Mouse (Mus musculus) midbrain, embryonic 12.5 days (tissue): ENCODE measurements around the gene Siglech. TPM values are rescaled to one million over a fixed set of nuclear protein-coding genes. Genes with fewer than 3 reads are reported as not detected.

Experiments
- ATAC-seq: fragments of 200-750 bp; cut with Nextera tagmentation; 2 replicates; pipeline ENCODE4 v1.8.0; 2017; ENCODE audit warnings: low read depth, moderate TSS enrichment, moderate library complexity; ENCODE audit not compliant: low FRiP score
- H3K27ac ChIP-seq: fragments of 300-500 bp; sonication (generic); replicated peaks from 2 replicates; pipeline ENCODE4 v1.5.1; 2016; ENCODE audit warnings: mild to moderate bottlenecking
- H3K27me3 ChIP-seq: fragments of 300-500 bp; sonication (generic); 2 replicates; pipeline ENCODE4 v1.6.1; 2016; ENCODE audit warnings: mild to moderate bottlenecking
- H3K36me3 ChIP-seq: fragments of 300-500 bp; sonication (generic); 2 replicates; pipeline ENCODE4 v1.6.1; 2016
- H3K4me1 ChIP-seq: fragments of 300-500 bp; sonication (generic); 2 replicates; pipeline ENCODE4 v1.6.1; 2016
- H3K4me2 ChIP-seq: fragments of 300-500 bp; sonication (generic); replicated peaks from 2 replicates; pipeline ENCODE4 v1.6.1; 2016; ENCODE audit warnings: mild to moderate bottlenecking, moderate library complexity
- H3K4me3 ChIP-seq: fragments of 300-500 bp; sonication (generic); 2 replicates; pipeline ENCODE4 v1.5.1; 2016; ENCODE audit warnings: mild to moderate bottlenecking
- H3K9ac ChIP-seq: fragments of 300-500 bp; sonication (generic); replicated peaks from 2 replicates; pipeline ENCODE4 v1.6.1; 2016; ENCODE audit warnings: mild to moderate bottlenecking, moderate library complexity
- H3K9me3 ChIP-seq: fragments of 300-500 bp; sonication (generic); 2 replicates; pipeline ENCODE4 v1.6.1; 2016; ENCODE audit warnings: mild to moderate bottlenecking
- WGBS: fragments of 180-500 bp; shearing (Covaris S2); methylation state at CpG from one replicate; pipeline ENCODE4 v1.1.7; 2016; 5-methylcytosine and 5-hydroxymethylcytosine counted together
- polyA plus RNA-seq: library from polyadenylated mRNA; unstranded; fragments of >200 nt; fragmentation: Nextera tagmentation; extraction: Ambion mirVana; gene quantifications from 2 replicates; pipeline ENCODE4 v1.2.1, GENCODE M21; 2016

Siglech gene
- polyA plus RNA-seq = 1.1 and 1.2 TPM in 2 replicates

- Histone ChIP-seq H3K27me3 (no peaks in the 10 kb centered on the region), H3K9me3 (no peaks in the 10 kb centered on the region), H3K4me3 (no peak within 1 kb of the TSS), H3K4me1 (no peaks in the 10 kb centered on the region), H3K36me3 (no peaks in the 10 kb centered on the region), H3K4me2 (no peak within 1 kb of the TSS), H3K27ac (no peak within 1 kb of the TSS), H3K9ac (no peak within 1 kb of the TSS)
- no peak for ATAC-seq
- 42% methylated on average over 3 of the region's 3 CpGs for WGBS
These were observed at the start of gene Siglech for GRCm38 (mm10) chr7:55767926-55768325. Gene Siglech, plus strand, starts transcription at chr7:55768178.

- WGBS = 73% methylated on average over 7 of the region's 7 CpGs
- H3K4me1 ChIP-seq = no peaks in the 10 kb centered on the region
These were observed 45.3 kb upstream of the Siglech start for GRCm38 (mm10) chr7:55722673-55723072.

DNA sequence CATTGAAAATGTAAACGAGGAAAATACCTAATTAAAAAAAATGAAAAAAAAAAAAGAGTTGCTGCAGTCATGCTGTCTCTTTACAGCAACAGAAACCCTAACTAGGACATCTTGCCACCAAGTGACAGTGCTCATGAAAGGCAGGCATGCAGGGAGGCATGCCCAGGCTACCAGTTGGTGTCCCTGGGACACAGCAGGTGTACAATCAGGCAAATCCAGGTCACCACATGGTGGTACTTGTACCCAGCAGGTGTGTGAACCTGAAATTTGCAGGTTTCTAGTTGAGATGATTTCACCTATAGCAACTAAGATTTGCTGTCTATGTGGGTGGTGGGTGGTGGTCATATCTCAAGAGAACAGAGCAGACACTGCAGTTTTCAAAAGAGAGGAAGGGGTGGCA is 39.1 kb upstream of the Siglech start:
- Histone ChIP-seq H3K4me2 (no peak overlapping the region), H3K4me1 (no peaks in the 10 kb centered on the region), H3K27me3 (no peaks in the 10 kb centered on the region), H3K9ac (no peak overlapping the region), H3K4me3 (no peak overlapping the region), H3K36me3 (no peaks in the 10 kb centered on the region), H3K27ac (no peak overlapping the region), H3K9me3 (no peaks in the 10 kb centered on the region)
- 67% methylated on average over 1 of the region's 1 CpGs for WGBS
- ATAC-seq = no peak

More at GRCm38 (mm10) chr7:55722673-55723072, 45.3 kb upstream of the Siglech start:
- Histone ChIP-seq H3K9ac (no peak overlapping the region), H3K9me3 (no peaks in the 10 kb centered on the region), H3K36me3 (no peaks in the 10 kb centered on the region), H3K27ac (no peak overlapping the region), H3K4me2 (no peak overlapping the region), H3K27me3 (no peaks in the 10 kb centered on the region), H3K4me3 (no peak overlapping the region)
- no peak for ATAC-seq

GRCm38 (mm10) chr7:55734483-55734882 is 33.5 kb upstream of the Siglech start:
- Histone ChIP-seq H3K27ac (no peak overlapping the region), H3K9me3 (no peaks in the 10 kb centered on the region)

DNA sequence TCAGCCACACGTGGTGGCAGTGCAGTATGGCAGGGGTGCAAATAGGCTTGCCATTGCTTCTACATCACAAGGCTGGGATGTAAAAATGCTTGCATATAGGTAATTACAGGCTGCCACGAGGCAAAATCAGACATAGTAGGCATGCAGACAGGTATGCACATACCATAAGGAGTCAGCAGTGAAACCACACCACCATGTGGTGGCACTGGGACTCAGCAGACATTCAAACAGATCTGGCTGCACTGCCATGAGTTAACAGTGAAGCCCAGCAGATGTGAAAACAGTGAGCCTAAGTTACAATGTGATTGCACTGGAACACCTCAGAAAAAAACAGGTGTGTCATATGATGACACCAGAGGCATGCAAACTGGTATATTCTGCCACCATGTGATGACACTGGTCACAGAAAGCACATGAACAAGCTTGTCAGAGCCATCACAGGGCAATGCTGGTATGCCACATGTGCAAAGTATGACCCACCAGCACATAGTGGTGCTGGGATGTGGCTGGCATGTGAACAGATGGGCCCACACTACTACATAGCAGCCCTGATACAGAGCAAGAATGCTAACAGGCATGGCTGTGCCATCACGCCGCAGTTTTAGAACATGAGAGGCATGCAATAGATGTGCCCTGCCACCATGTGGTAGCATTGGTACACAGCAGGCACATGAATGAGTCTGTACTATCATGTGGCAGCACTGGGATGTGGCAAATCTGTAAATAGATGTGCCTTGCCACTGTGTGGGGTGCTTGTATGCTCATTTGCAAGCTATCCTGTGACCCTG is 30.7 kb upstream of the Siglech start:
- ATAC-seq = peak; percentile 64
- H3K27me3 ChIP-seq = no peaks in the 10 kb centered on the region
- H3K9me3 ChIP-seq = no peaks in the 10 kb centered on the region
- no peak overlapping the region for H3K9ac ChIP-seq
- H3K27ac ChIP-seq = no peak overlapping the region
- H3K4me3 ChIP-seq = no peak overlapping the region
- WGBS = 58% methylated on average over 4 of the region's 4 CpGs
- H3K4me2 ChIP-seq = no peak overlapping the region
- no peaks in the 10 kb centered on the region for H3K36me3 ChIP-seq
- no peaks in the 10 kb centered on the region for H3K4me1 ChIP-seq

More at GRCm38 (mm10) chr7:55734483-55734882, 33.5 kb upstream of the Siglech start:
- no peak overlapping the region for H3K4me3 ChIP-seq
- H3K27me3 ChIP-seq = no peaks in the 10 kb centered on the region
- H3K9ac ChIP-seq = no peak overlapping the region
- H3K4me1 ChIP-seq = no peaks in the 10 kb centered on the region
- peak; percentile 8; the same call in 1 of the 2 replicates for ATAC-seq
- H3K36me3 ChIP-seq = no peaks in the 10 kb centered on the region
- 95% methylated on average over 2 of the region's 2 CpGs for WGBS
- H3K4me2 ChIP-seq = no peak overlapping the region

DNA sequence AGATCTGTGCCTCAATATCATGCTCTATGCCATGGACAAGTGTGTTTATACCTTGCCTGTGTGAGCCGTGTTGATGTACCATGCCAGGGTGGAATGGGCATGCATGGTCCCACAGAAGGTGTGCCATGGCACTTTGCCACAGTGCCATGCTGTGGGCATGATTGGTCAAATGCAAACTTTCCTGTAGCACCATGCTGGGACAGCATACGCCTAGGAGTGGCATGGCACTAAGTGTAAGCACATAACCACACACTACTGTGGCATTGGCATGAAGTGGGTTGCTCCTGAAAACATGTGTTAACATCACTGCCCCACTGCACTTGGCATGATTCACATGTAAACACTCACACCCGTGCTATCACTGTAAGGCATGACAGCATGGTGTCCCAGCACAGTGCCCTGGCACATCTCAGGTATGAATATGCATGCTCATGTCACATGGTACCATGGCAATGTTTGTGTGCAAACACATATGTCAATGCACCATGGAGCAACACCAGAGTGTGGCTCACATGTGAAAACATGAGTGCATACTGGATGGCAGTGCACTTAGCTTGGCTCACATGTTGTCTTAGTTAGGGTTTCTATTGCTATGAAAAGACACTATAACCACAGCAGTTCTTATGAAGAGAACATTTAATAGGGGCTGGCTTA is 24.2 kb upstream of the Siglech start:
- H3K4me3 ChIP-seq = no peak overlapping the region
- H3K36me3 ChIP-seq = no peaks in the 10 kb centered on the region
- H3K27me3 ChIP-seq = no peaks in the 10 kb centered on the region
- no peak overlapping the region for H3K27ac ChIP-seq
- H3K9ac ChIP-seq = no peak overlapping the region
- peak; percentile 19; the same call in 1 of the 2 replicates for ATAC-seq
- no peaks in the 10 kb centered on the region for H3K9me3 ChIP-seq
- WGBS = 84% methylated on average over 3 of the region's 3 CpGs
- H3K4me2 ChIP-seq = no peak overlapping the region
- H3K4me1 ChIP-seq = peaks cover 8% of the 10 kb centered on the region

- no peak overlapping the region for H3K4me3 ChIP-seq
- H3K4me2 ChIP-seq = no peak overlapping the region
- H3K27me3 ChIP-seq = no peaks in the 10 kb centered on the region
- no peak overlapping the region for H3K27ac ChIP-seq
- no peaks in the 10 kb centered on the region for H3K36me3 ChIP-seq
- peaks cover 8% of the 10 kb centered on the region for H3K4me1 ChIP-seq
- 35% methylated on average over 10 of the region's 10 CpGs for WGBS
- no peaks in the 10 kb centered on the region for H3K9me3 ChIP-seq
- no peak overlapping the region for H3K9ac ChIP-seq
- ATAC-seq = 0 out of 2 replicates have a peak, but pooled peaks have one; percentile 44
These were observed 23.3 kb upstream of the Siglech start for GRCm38 (mm10) chr7:55744566-55745220.

DNA sequence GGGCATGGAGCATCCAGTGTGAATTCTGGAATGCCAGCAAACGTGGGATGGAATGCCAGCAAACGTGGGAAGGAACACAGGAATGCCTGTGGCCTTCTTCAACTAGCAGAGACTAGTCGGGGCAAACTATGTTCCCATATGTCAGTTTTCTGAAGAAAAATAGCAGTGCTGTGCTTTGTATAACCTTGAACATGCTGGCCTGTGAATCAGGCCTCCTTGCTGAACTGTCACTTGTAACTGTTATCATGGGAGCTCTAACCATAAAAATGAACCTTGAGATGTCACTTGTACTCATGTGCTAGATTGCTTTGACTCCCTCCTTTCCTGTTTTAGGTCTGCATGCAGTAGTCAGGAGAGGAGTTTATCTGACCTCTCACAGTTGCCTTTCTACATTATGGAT is 17.1 kb upstream of the Siglech start:
- no peaks in the 10 kb centered on the region for H3K9me3 ChIP-seq
- H3K36me3 ChIP-seq = no peaks in the 10 kb centered on the region
- ATAC-seq = no peak
- H3K4me1 ChIP-seq = no peaks in the 10 kb centered on the region
- no peak overlapping the region for H3K4me2 ChIP-seq
- no peak overlapping the region for H3K4me3 ChIP-seq
- no peak overlapping the region for H3K27ac ChIP-seq
- no peaks in the 10 kb centered on the region for H3K27me3 ChIP-seq
- no peak overlapping the region for H3K9ac ChIP-seq
- 86% methylated on average over 3 of the region's 3 CpGs for WGBS

DNA sequence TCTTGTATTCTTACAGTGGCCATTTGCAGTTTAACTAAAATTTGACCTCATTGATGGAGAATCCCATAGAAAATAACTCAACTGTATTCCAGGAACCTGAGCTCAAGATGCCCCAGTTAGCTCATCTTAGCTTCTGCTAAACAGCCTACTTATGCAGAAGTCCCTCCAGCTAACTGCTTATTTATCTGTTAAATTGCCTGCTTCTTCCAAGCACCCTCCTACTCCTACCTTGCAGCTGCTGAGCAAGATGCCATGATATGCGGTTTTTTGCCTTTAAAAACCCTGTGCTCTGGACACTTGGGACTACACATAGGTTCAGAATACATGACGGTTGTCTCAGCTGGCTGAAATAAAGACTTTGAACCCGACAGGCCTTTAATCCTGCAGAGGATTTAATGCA is 8.6 kb upstream of the Siglech start:
- Histone ChIP-seq H3K9ac (no peak overlapping the region), H3K9me3 (no peaks in the 10 kb centered on the region), H3K36me3 (no peaks in the 10 kb centered on the region), H3K4me2 (no peak overlapping the region), H3K27ac (no peak overlapping the region), H3K4me1 (no peaks in the 10 kb centered on the region), H3K4me3 (no peak overlapping the region), H3K27me3 (no peaks in the 10 kb centered on the region)
- 52% methylated on average over 3 of the region's 3 CpGs for WGBS
- no peak for ATAC-seq

DNA sequence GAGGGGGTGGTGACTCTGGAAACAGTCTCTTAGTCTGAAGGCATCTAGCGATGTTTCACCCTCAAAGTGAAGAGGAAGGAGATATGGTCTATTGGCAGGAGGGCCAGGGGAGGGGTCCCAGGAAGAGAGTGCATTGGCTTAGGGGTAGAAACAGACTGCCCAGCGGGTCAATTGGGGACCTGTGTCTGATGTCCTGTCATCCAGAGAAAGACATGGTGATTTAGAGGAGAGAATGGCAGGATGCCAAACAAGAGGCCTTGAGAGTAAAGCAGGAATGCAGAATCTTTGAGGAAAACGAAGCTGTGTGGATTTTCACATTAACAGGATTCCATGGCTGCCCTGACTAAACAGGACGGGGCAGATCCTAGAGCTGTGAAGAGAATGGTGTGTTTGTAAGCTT is 12.0 kb downstream of the Siglech start:
- Histone ChIP-seq H3K36me3 (no peaks in the 10 kb centered on the region), H3K9me3 (no peaks in the 10 kb centered on the region), H3K4me2 (no peak overlapping the region), H3K27me3 (no peaks in the 10 kb centered on the region), H3K4me1 (no peaks in the 10 kb centered on the region), H3K9ac (no peak overlapping the region), H3K27ac (no peak overlapping the region), H3K4me3 (no peak overlapping the region)
- 81% methylated on average over 4 of the region's 4 CpGs for WGBS
- no peak for ATAC-seq

GRCm38 (mm10) chr7:55782493-55782892 is 14.5 kb downstream of the Siglech start:
- 71% methylated on average over 3 of the region's 3 CpGs for WGBS
- Histone ChIP-seq H3K27ac (no peak overlapping the region), H3K4me2 (no peak overlapping the region), H3K36me3 (no peaks in the 10 kb centered on the region), H3K4me1 (no peaks in the 10 kb centered on the region), H3K4me3 (no peak overlapping the region), H3K27me3 (no peaks in the 10 kb centered on the region), H3K9ac (no peak overlapping the region), H3K9me3 (no peaks in the 10 kb centered on the region)
- no peak for ATAC-seq

- H3K4me3 ChIP-seq = no peak overlapping the region
- no peaks in the 10 kb centered on the region for H3K4me1 ChIP-seq
- no peaks in the 10 kb centered on the region for H3K36me3 ChIP-seq
- ATAC-seq = no peak
- WGBS = 85% methylated on average over 3 of the region's 3 CpGs
- no peak overlapping the region for H3K27ac ChIP-seq
- H3K9me3 ChIP-seq = no peaks in the 10 kb centered on the region
- H3K9ac ChIP-seq = no peak overlapping the region
- no peaks in the 10 kb centered on the region for H3K27me3 ChIP-seq
- no peak overlapping the region for H3K4me2 ChIP-seq
These were observed 16.6 kb downstream of the Siglech start for GRCm38 (mm10) chr7:55784580-55784979.
